Mouse (Mus musculus) MEL (cell line): Measurements from ENCODE around the gene Eif4h. TPM values are rescaled to one million over a fixed set of nuclear protein-coding genes. Genes with fewer than 3 reads are reported as not detected.

Experiments
- DNase-seq: peaks from one replicate; pipeline ENCODE4 v3.0.0; 2011; ENCODE audit warnings: low read depth, low spot score
- H3K27ac ChIP-seq: 2 replicates; pipeline ENCODE4 v1.5.1; 2012; ENCODE audit warnings: low read depth, mild to moderate bottlenecking, control low read depth, low read length, moderate library complexity; ENCODE audit not compliant: control insufficient read depth
- H3K27me3 ChIP-seq, 2 experiments: fragments of 150-350 bp in 1 of 2; sonication (generic) in 1 of 2; 2 replicates each; pipeline ENCODE4 v1.6.1; 2012; ENCODE audit warnings: low read length in 2 of 2, mild to moderate bottlenecking in 2 of 2, improper control_type of control experiment in 1 of 2, moderate library complexity in 1 of 2; ENCODE audit not compliant: insufficient read depth in 2 of 2, control insufficient read depth in 1 of 2
- H3K36me3 ChIP-seq, 2 experiments: 2 replicates each; pipeline ENCODE4 v1.6.1; 2012 to 2014; ENCODE audit warnings: low read length in 2 of 2, improper control_type of control experiment in 1 of 2, inconsistent platforms in 1 of 2, mild to moderate bottlenecking in 1 of 2; ENCODE audit not compliant: insufficient read depth in 2 of 2, control insufficient read depth in 1 of 2
- H3K4me1 ChIP-seq, 2 experiments: fragments of 150-350 bp in 1 of 2; sonication (generic) in 1 of 2; 2 replicates each; pipeline ENCODE4 v1.6.1; 2012; ENCODE audit warnings: low read length in 2 of 2, improper control_type of control experiment in 1 of 2, mild to moderate bottlenecking in 1 of 2; ENCODE audit not compliant: insufficient read depth in 2 of 2, control insufficient read depth in 1 of 2
- H3K4me3 ChIP-seq, 2 experiments: fragments of 150-350 bp in 1 of 2; sonication (generic) in 1 of 2; 2 replicates each; pipeline ENCODE4 v1.5.1; 2012; ENCODE audit warnings: low read depth in 2 of 2, low read length in 2 of 2, mild to moderate bottlenecking in 2 of 2, moderate library complexity in 2 of 2, control low read depth in 1 of 2, improper control_type of control experiment in 1 of 2; ENCODE audit not compliant: control insufficient read depth in 1 of 2, insufficient read depth in 1 of 2
- H3K79me2 ChIP-seq: 2 replicates; pipeline ENCODE4 v1.6.1; 2012; ENCODE audit warnings: mild to moderate bottlenecking, low read length, moderate library complexity; ENCODE audit not compliant: control insufficient read depth, poor library complexity, insufficient read depth
- H3K9ac ChIP-seq: 2 replicates; pipeline ENCODE4 v1.6.1; 2012; ENCODE audit warnings: low read depth, mild to moderate bottlenecking, control low read depth, low read length, moderate library complexity; ENCODE audit not compliant: control insufficient read depth, poor library complexity, severe bottlenecking
- H3K9me3 ChIP-seq: fragments of 150-350 bp; sonication (generic); replicated peaks from 2 replicates; pipeline ENCODE4 v1.6.1; 2012; ENCODE audit warnings: mild to moderate bottlenecking, low read length, improper control_type of control experiment, moderate library complexity; ENCODE audit not compliant: insufficient read depth
- BHLHE40 ChIP-seq: IDR thresholded peaks from 2 replicates; pipeline ENCODE4 v1.6.1; 2012; ENCODE audit warnings: low read depth, mild to moderate bottlenecking, inconsistent platforms, low read length, improper control_type of control experiment, borderline replicate concordance
- CHD1 ChIP-seq: IDR thresholded peaks from 2 replicates; pipeline ENCODE4 v1.6.1; 2012; ENCODE audit warnings: low read depth, mild to moderate bottlenecking, inconsistent platforms, low read length, improper control_type of control experiment
- E2F4 ChIP-seq: IDR thresholded peaks from 2 replicates; pipeline ENCODE4 v1.6.1; 2011; ENCODE audit warnings: low read depth, low read length, improper control_type of control experiment, borderline replicate concordance
- EP300 ChIP-seq, 2 experiments: IDR thresholded peaks; 2 replicates each; pipeline ENCODE4 v1.6.1; 2011; ENCODE audit warnings: improper control_type of control experiment in 2 of 2, low read length in 2 of 2, low read depth in 1 of 2, mild to moderate bottlenecking in 1 of 2
- GATA1 ChIP-seq: IDR thresholded peaks from 2 replicates; pipeline ENCODE4 v1.6.1; 2011; ENCODE audit warnings: low read depth, low read length, improper control_type of control experiment
- HCFC1 ChIP-seq: IDR thresholded peaks from 2 replicates; pipeline ENCODE4 v1.6.1; 2012; ENCODE audit warnings: low read depth, mild to moderate bottlenecking, inconsistent platforms, low read length, improper control_type of control experiment, moderate library complexity
- JUND ChIP-seq: IDR thresholded peaks from 2 replicates; pipeline ENCODE4 v1.6.1; 2011; ENCODE audit warnings: low read depth, mild to moderate bottlenecking, improper control_type of control experiment, low read length
- MAX ChIP-seq: IDR thresholded peaks from 2 replicates; pipeline ENCODE4 v1.6.1; 2011; ENCODE audit warnings: low read length, improper control_type of control experiment
- MAZ ChIP-seq: IDR thresholded peaks from 2 replicates; pipeline ENCODE4 v1.6.1; 2012; ENCODE audit warnings: low read depth, mild to moderate bottlenecking, inconsistent platforms, low read length, improper control_type of control experiment
- MXI1 ChIP-seq: IDR thresholded peaks from 2 replicates; pipeline ENCODE4 v1.6.1; 2011; ENCODE audit warnings: mild to moderate bottlenecking, low read depth, low read length, improper control_type of control experiment
- NRF1 ChIP-seq: IDR thresholded peaks from 2 replicates; pipeline ENCODE4 v1.6.1; 2014; ENCODE audit warnings: low read depth, mild to moderate bottlenecking, inconsistent platforms, low read length, improper control_type of control experiment, moderate library complexity; ENCODE audit not compliant: poor library complexity, insufficient read depth, severe bottlenecking
- POLR2A ChIP-seq, 2 experiments: IDR thresholded peaks; 2 replicates each; pipeline ENCODE4 v1.6.1; 2011 to 2012; ENCODE audit warnings: low read length in 2 of 2, mild to moderate bottlenecking in 2 of 2, control low read depth in 1 of 2, improper control_type of control experiment in 1 of 2, low read depth in 1 of 2, moderate library complexity in 1 of 2; ENCODE audit not compliant: control insufficient read depth in 1 of 2, insufficient read depth in 1 of 2, poor library complexity in 1 of 2
- POLR2AphosphoS2 ChIP-seq: IDR thresholded peaks from 2 replicates; pipeline ENCODE4 v1.6.1; 2011; ENCODE audit warnings: low read length, improper control_type of control experiment
- SMC3 ChIP-seq: IDR thresholded peaks from 2 replicates; pipeline ENCODE4 v1.6.1; 2011; ENCODE audit warnings: low read depth, low read length, improper control_type of control experiment
- TBP ChIP-seq: IDR thresholded peaks from 2 replicates; pipeline ENCODE4 v1.8.0; 2011; ENCODE audit warnings: low read depth, low read length, improper control_type of control experiment
- USF2 ChIP-seq, 2 experiments: IDR thresholded peaks; 2 replicates each; pipeline ENCODE4 v1.6.1; 2011 to 2012; ENCODE audit warnings: improper control_type of control experiment in 2 of 2, low read length in 2 of 2, borderline replicate concordance in 1 of 2, inconsistent platforms in 1 of 2, low read depth in 1 of 2, mild to moderate bottlenecking in 1 of 2; ENCODE audit not compliant: insufficient read depth in 1 of 2
- ZC3H11A ChIP-seq: IDR thresholded peaks from 2 replicates; pipeline ENCODE4 v1.6.1; 2012; ENCODE audit warnings: low read depth, mild to moderate bottlenecking, inconsistent platforms, low read length, improper control_type of control experiment
- ZKSCAN1 ChIP-seq: IDR thresholded peaks from 2 replicates; pipeline ENCODE4 v1.6.1; 2012; ENCODE audit warnings: low read depth, mild to moderate bottlenecking, inconsistent platforms, low read length, improper control_type of control experiment, moderate library complexity
- ZMIZ1 ChIP-seq: IDR thresholded peaks from 2 replicates; pipeline ENCODE4 v1.6.1; 2012; ENCODE audit warnings: low read depth, mild to moderate bottlenecking, inconsistent platforms, low read length, improper control_type of control experiment, moderate library complexity
- polyA plus RNA-seq, 2 experiments: library from polyadenylated mRNA; stranded (reverse) in 1 of 2; unstranded in 1 of 2; fragments of >175 nt in 1 of 2; fragments of >200 nt in 1 of 2; gene quantifications; 2 replicates each; pipeline versions ENCODE4 v1.2.1 to v1.2.4; 2012; ENCODE audit warnings: low replicate concordance in 2 of 2, low read depth in 1 of 2; ENCODE audit not compliant: insufficient read length in 2 of 2, insufficient read depth in 1 of 2, missing spikeins in 1 of 2
- total RNA-seq: library from RNA; depleted of rRNA; stranded (reverse); fragments of 300-350 nt; gene quantifications from 2 replicates; pipeline ENCODE4 v1.2.3, GENCODE M21; 2012

Gene Eif4h
- total and polyA plus RNA-seq, 3 experiments: 167 to 515 (median 471) TPM

DNA sequence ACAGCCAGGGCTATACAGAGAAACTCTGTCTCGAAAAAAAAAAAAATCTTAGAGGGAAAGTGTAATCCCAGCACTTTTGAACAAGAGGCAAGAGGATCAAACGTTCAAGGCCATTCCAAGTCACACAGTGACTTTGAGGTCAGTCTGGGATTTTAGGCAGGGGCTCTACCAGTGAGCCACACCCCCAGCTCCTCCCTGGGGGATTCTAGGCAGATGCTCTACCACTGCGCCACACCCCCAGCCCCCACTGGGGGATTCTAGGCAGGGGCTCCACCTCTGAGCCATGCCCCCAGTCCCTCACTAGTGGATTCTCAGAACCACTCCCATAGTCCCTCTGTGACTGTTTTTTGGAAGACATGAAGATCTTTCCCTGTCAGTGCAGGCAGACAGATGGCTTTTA, 60.2 kb downstream of the Eif4h start:
- Histone ChIP-seq H3K79me2 (peaks cover 7% of the 10 kb centered on the region), H3K9me3 (no peaks in the 10 kb centered on the region)
- no peak for DNase-seq
- TF ChIP-seq CHD1 (no peak), TBP (no peak), USF2 (IDR thresholded peaks at IDR 0.05; ENCODE audit: borderline replicate concordance in 1 of 2, insufficient read depth in 1 of 2, low read depth in 1 of 2, low read length in 2 of 2) (no peak), MAX (no peak), E2F4 (no peak), SMC3 (no peak), NRF1 (no peak), MXI1 (no peak), ZMIZ1 (no peak), GATA1 (no peak), BHLHE40 (no peak), POLR2AphosphoS2 (no peak), JUND (no peak), ZC3H11A (no peak)
- TF ChIP-seq, all 39 proteins: peak for 0
- Histone ChIP-seq H3K27ac (no peak overlapping the region), H3K4me3 (no peak overlapping the region), H3K27me3 (no peaks in the 10 kb centered on the region), H3K36me3 (peaks cover 0 to 7% of the 10 kb centered on the region in 2 experiments; a peak in 2 of 4 replicates), H3K9ac (no peak overlapping the region), H3K4me1 (peaks cover 4 to 15% of the 10 kb centered on the region in 2 experiments)

DNA sequence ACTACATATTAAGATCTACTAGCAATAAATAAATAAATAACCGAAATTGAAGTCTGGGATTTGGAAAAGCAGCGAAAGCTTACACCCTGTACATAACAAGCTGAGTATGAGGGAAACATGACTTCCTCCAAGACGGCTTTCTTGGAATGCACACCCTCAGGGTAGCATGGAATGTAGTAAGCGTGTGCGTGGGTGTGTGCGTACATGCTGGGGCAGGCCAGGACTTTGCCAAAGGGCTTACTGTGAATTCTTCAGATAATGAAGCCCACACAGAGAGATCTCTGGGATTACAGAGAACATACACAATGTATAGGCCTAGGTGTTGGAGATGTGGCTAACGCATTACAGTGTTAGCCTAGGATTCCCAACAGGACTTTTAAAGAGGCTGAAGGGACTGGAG, 61.8 kb downstream of the Eif4h start:
- Histone ChIP-seq H3K4me1 (peaks cover 4 to 17% of the 10 kb centered on the region in 2 experiments), H3K4me3 (no peak overlapping the region), H3K36me3 (peaks cover 0 to 6% of the 10 kb centered on the region in 2 experiments; a peak in 2 of 4 replicates), H3K79me2 (no peaks in the 10 kb centered on the region), H3K9ac (no peak overlapping the region), H3K27me3 (no peaks in the 10 kb centered on the region), H3K27ac (no peak overlapping the region), H3K9me3 (no peaks in the 10 kb centered on the region)
- no peak for DNase-seq
- TF ChIP-seq GATA1 (no peak), BHLHE40 (no peak), USF2 (IDR thresholded peaks at IDR 0.05; ENCODE audit: borderline replicate concordance in 1 of 2, insufficient read depth in 1 of 2, low read depth in 1 of 2, low read length in 2 of 2) (no peak), ZKSCAN1 (no peak), TBP (no peak), EP300 (IDR thresholded peaks at IDR 0.05; ENCODE audit: low read depth in 1 of 2, low read length in 2 of 2) (no peak), HCFC1 (no peak), ZC3H11A (no peak), POLR2A (IDR thresholded peaks at IDR 0.05; ENCODE audit: control insufficient read depth in 1 of 2, insufficient read depth in 1 of 2, low read depth in 1 of 2, low read length in 2 of 2, poor library complexity in 1 of 2) (no peak), MAZ (no peak)
